16 mouse cellular contexts compared by ENCODE assay signal in genomic region chr16:72085181-72085580, GRCm38 (mm10).
"Had no signal": no experiment of that assay in that cellular context is flagged by ENCODE, and none has a peak within 500 bp of the region (broad histone marks: within the 10 kb centered on the region; RNA-seq: fewer than 3 reads in every experiment).

No protein-coding gene starts in this region.

- H3K9me3 ChIP-seq: liver, embryonic 13.5 days; neural tube, embryonic 12.5 days; neural tube, embryonic 15.5 days; stomach, embryonic 15.5 days had no signal

- H3K27me3 ChIP-seq: liver, embryonic 13.5 days; neural tube, embryonic 12.5 days; neural tube, embryonic 15.5 days; stomach, embryonic 15.5 days had no signal

- H3K9ac ChIP-seq: liver, embryonic 13.5 days; neural tube, embryonic 12.5 days; neural tube, embryonic 15.5 days; stomach, embryonic 15.5 days had no signal

- DNase-seq: kidney, adult 18-20 months; kidney, adult 9 months; kidney, postnatal 14 days; kidney, postnatal 4 days; liver, embryonic 13.5 days; lung, adult 2 months; lung, postnatal 14 days; lung, postnatal 4 days; retina, postnatal 1 day; right cerebral cortex, postnatal 25 days; spleen, adult 18-20 months; thymus, postnatal 25 days had no signal

- H3K4me1 ChIP-seq: liver, embryonic 13.5 days; neural tube, embryonic 12.5 days; stomach, embryonic 15.5 days had no signal

- H3K4me2 ChIP-seq: liver, embryonic 13.5 days; neural tube, embryonic 12.5 days; neural tube, embryonic 15.5 days; stomach, embryonic 15.5 days had no signal

- H3K36me3 ChIP-seq: liver, embryonic 13.5 days; neural tube, embryonic 12.5 days; neural tube, embryonic 15.5 days; stomach, embryonic 15.5 days had no signal

- H3K4me3 ChIP-seq: liver, embryonic 13.5 days; neural tube, embryonic 12.5 days; neural tube, embryonic 15.5 days; stomach, embryonic 15.5 days had no signal

- ATAC-seq: intestine, embryonic 16.5 days had no signal

- H3K27ac ChIP-seq: liver, embryonic 13.5 days; neural tube, embryonic 12.5 days; neural tube, embryonic 15.5 days; stomach, embryonic 15.5 days had no signal
